Mouse (Mus musculus): ENCODE results near the gene Kazn. TPM values are rescaled to one million over a fixed set of nuclear protein-coding genes. Genes with fewer than 3 reads are reported as not detected.

Kazn gene
- polyA plus RNA-seq, 1 experiment from 2014 or later = 5.8 TPM

DNA sequence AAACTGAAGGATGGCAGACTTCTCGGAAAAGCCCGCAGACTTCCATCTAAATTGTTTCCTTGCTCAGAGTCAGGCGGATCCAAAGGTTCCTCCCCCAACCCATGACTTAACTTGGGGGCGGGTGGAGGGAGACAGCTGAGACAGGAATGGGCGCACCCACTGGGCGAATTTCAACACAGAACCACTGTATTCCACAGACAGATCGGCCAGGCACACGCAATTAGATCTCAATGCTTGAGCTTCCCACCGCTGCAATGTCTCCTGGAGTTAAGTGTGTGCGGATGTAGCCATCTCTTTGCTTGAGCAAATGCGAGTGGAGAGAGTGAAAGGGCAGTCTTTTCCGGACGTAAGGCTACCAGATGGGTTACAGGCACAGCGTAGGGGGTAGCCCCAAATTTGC lies 1.2 kb downstream of the Kazn start:
- Histone ChIP-seq H3K4me3 (ENCODE audit: low read depth, low read length) (peak overlapping the region; percentile 77), H3K9me3 (replicated peaks; ENCODE audit: control insufficient read depth, low read length) (no peaks in the 10 kb centered on the region), H3K27me3 (ENCODE audit: control insufficient read depth, insufficient read depth, low read length) (no peaks in the 10 kb centered on the region), H3K4me1 (ENCODE audit: control insufficient read depth, insufficient read depth, low read length) (peaks cover 12% of the 10 kb centered on the region), H3K4me2 (peak overlapping the region; percentile 94), H3K36me3 (ENCODE audit: control insufficient read depth, insufficient read depth, low read length) (no peaks in the 10 kb centered on the region), H3K27ac (ENCODE audit: low read depth, low read length) (0 out of 2 replicates have a peak overlapping the region, but pooled peaks have one; percentile 65), H3K9ac (ENCODE audit: low read depth, low read length) (peak overlapping the region; percentile 82)
- WGBS (ENCODE audit: insufficient replicate concordance) = 11% methylated on average over 14 of the region's 14 CpGs
- no peak for ATAC-seq (replicated peaks; ENCODE audit: insufficient number of reproducible peaks, low FRiP score, low TSS enrichment)

DNA sequence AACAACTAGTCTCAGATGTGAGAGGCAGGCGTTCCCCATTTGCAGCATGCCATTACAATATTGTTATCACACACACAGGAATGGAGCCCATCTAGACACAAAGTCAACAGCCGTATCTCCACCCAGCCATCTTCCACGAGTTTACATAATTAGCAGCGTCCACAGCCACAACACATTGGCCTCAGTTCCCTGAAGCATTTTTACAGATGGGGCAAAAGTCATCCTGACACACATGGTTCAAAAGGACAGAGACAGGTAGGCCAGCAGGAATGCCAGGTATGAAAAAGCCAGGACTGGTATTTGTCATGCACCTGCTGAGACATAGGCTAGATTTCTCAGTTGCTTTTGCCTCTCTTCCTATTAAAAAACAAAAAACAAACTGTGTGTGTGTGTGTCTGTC lies 2.5 kb downstream of the Kazn start:
- Histone ChIP-seq H3K4me2 (no peak overlapping the region), H3K4me1 (ENCODE audit: control insufficient read depth, insufficient read depth, low read length) (peaks cover 12% of the 10 kb centered on the region)

GRCm38 (mm10) chr4:142235426-142235825 lies 3.8 kb downstream of the Kazn start:
- no peak overlapping the region for H3K4me2 ChIP-seq
- H3K27me3 ChIP-seq (ENCODE audit: control insufficient read depth, insufficient read depth, low read length) = no peaks in the 10 kb centered on the region
- H3K4me1 ChIP-seq (ENCODE audit: control insufficient read depth, insufficient read depth, low read length) = peaks cover 12% of the 10 kb centered on the region
- H3K4me3 ChIP-seq (ENCODE audit: low read depth, low read length) = no peak overlapping the region
- H3K9ac ChIP-seq (ENCODE audit: low read depth, low read length) = no peak overlapping the region
- H3K27ac ChIP-seq (ENCODE audit: low read depth, low read length) = no peak overlapping the region
- no peaks in the 10 kb centered on the region for H3K36me3 ChIP-seq (ENCODE audit: control insufficient read depth, insufficient read depth, low read length)
- 85% methylated on average over 11 of the region's 11 CpGs for WGBS (ENCODE audit: insufficient replicate concordance)
- H3K9me3 ChIP-seq (replicated peaks; ENCODE audit: control insufficient read depth, low read length) = no peaks in the 10 kb centered on the region
- ATAC-seq (replicated peaks; ENCODE audit: insufficient number of reproducible peaks, low FRiP score, low TSS enrichment) = no peak

More for the DNA sequence above, 2.5 kb downstream of the Kazn start:
- H3K4me3 ChIP-seq (ENCODE audit: low read depth, low read length) = no peak overlapping the region
- H3K36me3 ChIP-seq (ENCODE audit: control insufficient read depth, insufficient read depth, low read length) = no peaks in the 10 kb centered on the region
- H3K27me3 ChIP-seq (ENCODE audit: control insufficient read depth, insufficient read depth, low read length) = no peaks in the 10 kb centered on the region
- no peak for ATAC-seq (replicated peaks; ENCODE audit: insufficient number of reproducible peaks, low FRiP score, low TSS enrichment)
- H3K27ac ChIP-seq (ENCODE audit: low read depth, low read length) = no peak overlapping the region
- no peak overlapping the region for H3K9ac ChIP-seq (ENCODE audit: low read depth, low read length)
- H3K9me3 ChIP-seq (replicated peaks; ENCODE audit: control insufficient read depth, low read length) = no peaks in the 10 kb centered on the region
- 83% methylated on average over 4 of the region's 4 CpGs for WGBS (ENCODE audit: insufficient replicate concordance)

DNA sequence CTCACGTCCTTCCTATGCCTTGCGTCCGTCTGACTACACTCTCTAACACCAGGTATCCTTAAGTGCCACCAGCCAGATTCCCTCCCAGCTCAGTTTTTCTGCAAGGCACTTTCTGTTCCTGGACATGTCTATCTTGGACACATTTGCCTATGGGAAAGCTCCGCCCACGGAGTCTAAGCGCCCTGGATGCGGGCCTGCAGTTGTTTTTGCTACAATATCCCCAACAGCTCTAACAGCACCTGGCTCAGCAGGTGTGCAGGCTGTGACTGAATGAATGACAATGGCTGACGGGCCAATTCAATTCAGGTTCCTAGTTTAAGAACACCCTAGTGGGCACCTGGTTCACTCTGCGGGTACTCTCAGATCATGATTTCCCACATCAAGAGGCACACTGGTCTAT lies 4.4 kb downstream of the Kazn start:
- Histone ChIP-seq H3K27me3 (ENCODE audit: control insufficient read depth, insufficient read depth, low read length) (no peaks in the 10 kb centered on the region), H3K4me2 (no peak overlapping the region), H3K4me1 (ENCODE audit: control insufficient read depth, insufficient read depth, low read length) (peaks cover 13% of the 10 kb centered on the region), H3K9me3 (replicated peaks; ENCODE audit: control insufficient read depth, low read length) (no peaks in the 10 kb centered on the region), H3K9ac (ENCODE audit: low read depth, low read length) (no peak overlapping the region), H3K4me3 (ENCODE audit: low read depth, low read length) (no peak overlapping the region), H3K36me3 (ENCODE audit: control insufficient read depth, insufficient read depth, low read length) (no peaks in the 10 kb centered on the region), H3K27ac (ENCODE audit: low read depth, low read length) (no peak overlapping the region)
- WGBS (ENCODE audit: insufficient replicate concordance) = 74% methylated on average over 9 of the region's 9 CpGs
- no peak for ATAC-seq (replicated peaks; ENCODE audit: insufficient number of reproducible peaks, low FRiP score, low TSS enrichment)

GRCm38 (mm10) chr4:142228821-142229575 lies 10.2 kb downstream of the Kazn start:
- no peak overlapping the region for H3K4me3 ChIP-seq (ENCODE audit: low read depth, low read length)
- 25% methylated on average over 13 of the region's 13 CpGs for WGBS (ENCODE audit: insufficient replicate concordance)
- H3K27me3 ChIP-seq (ENCODE audit: control insufficient read depth, insufficient read depth, low read length) = no peaks in the 10 kb centered on the region
- no peaks in the 10 kb centered on the region for H3K9me3 ChIP-seq (replicated peaks; ENCODE audit: control insufficient read depth, low read length)
- H3K4me2 ChIP-seq = peak overlapping the region; percentile 45
- H3K4me1 ChIP-seq (ENCODE audit: control insufficient read depth, insufficient read depth, low read length) = peaks cover 39% of the 10 kb centered on the region
- 0 out of 2 replicates have a peak overlapping the region, but pooled peaks have one; percentile 43 for H3K9ac ChIP-seq (ENCODE audit: low read depth, low read length)
- H3K36me3 ChIP-seq (ENCODE audit: control insufficient read depth, insufficient read depth, low read length) = no peaks in the 10 kb centered on the region
- ATAC-seq (replicated peaks; ENCODE audit: insufficient number of reproducible peaks, low FRiP score, low TSS enrichment) = no peak
- H3K27ac ChIP-seq (ENCODE audit: low read depth, low read length) = peak overlapping the region; percentile 73

- Histone ChIP-seq H3K4me3 (ENCODE audit: low read depth, low read length) (no peak overlapping the region), H3K27ac (ENCODE audit: low read depth, low read length) (peak overlapping the region; percentile 57; the same call in 1 of the 2 replicates), H3K36me3 (ENCODE audit: control insufficient read depth, insufficient read depth, low read length) (no peaks in the 10 kb centered on the region), H3K4me2 (no peak overlapping the region), H3K9me3 (replicated peaks; ENCODE audit: control insufficient read depth, low read length) (no peaks in the 10 kb centered on the region), H3K27me3 (ENCODE audit: control insufficient read depth, insufficient read depth, low read length) (no peaks in the 10 kb centered on the region), H3K9ac (ENCODE audit: low read depth, low read length) (peak overlapping the region; percentile 23; the same call in 1 of the 2 replicates), H3K4me1 (ENCODE audit: control insufficient read depth, insufficient read depth, low read length) (peaks cover 65% of the 10 kb centered on the region)
- no peak for ATAC-seq (replicated peaks; ENCODE audit: insufficient number of reproducible peaks, low FRiP score, low TSS enrichment)
- WGBS (ENCODE audit: insufficient replicate concordance) = 46% methylated on average over 9 of the region's 9 CpGs
Observed at GRCm38 (mm10) chr4:142223898-142224645, 15.1 kb downstream of the Kazn start.

DNA sequence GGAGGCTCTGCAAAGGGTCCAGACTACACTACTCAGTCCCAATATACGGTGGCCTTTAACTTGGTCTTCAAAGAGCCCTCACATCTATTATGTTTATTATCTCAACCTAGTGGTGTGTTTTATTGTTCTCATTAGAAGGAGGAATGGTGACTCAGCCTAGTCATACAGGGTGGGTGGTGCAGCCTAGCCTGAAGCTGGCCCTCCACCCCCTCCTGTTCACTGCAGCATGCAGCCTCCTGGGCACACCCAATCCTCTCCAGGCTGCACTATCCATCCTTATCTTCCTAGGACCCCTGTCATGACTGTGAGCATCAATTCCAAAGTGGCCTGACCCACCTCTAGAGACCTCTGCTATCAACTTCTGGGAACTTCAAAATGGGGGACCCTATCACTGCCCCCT lies 16.8 kb downstream of the Kazn start:
- Histone ChIP-seq H3K4me1 (ENCODE audit: control insufficient read depth, insufficient read depth, low read length) (peaks cover 56% of the 10 kb centered on the region), H3K4me2 (no peak overlapping the region), H3K36me3 (ENCODE audit: control insufficient read depth, insufficient read depth, low read length) (no peaks in the 10 kb centered on the region), H3K9ac (ENCODE audit: low read depth, low read length) (no peak overlapping the region), H3K27ac (ENCODE audit: low read depth, low read length) (peak overlapping the region; percentile 36; the same call in 1 of the 2 replicates), H3K27me3 (ENCODE audit: control insufficient read depth, insufficient read depth, low read length) (no peaks in the 10 kb centered on the region), H3K4me3 (ENCODE audit: low read depth, low read length) (no peak overlapping the region), H3K9me3 (replicated peaks; ENCODE audit: control insufficient read depth, low read length) (no peaks in the 10 kb centered on the region)
- WGBS (ENCODE audit: insufficient replicate concordance) = 59% methylated on average over 1 of the region's 1 CpGs
- ATAC-seq (replicated peaks; ENCODE audit: insufficient number of reproducible peaks, low FRiP score, low TSS enrichment) = no peak

GRCm38 (mm10) chr4:142221757-142222072 lies 17.5 kb downstream of the Kazn start:
- WGBS (ENCODE audit: insufficient replicate concordance) = 34% methylated on average over 5 of the region's 5 CpGs
- Histone ChIP-seq H3K27me3 (ENCODE audit: control insufficient read depth, insufficient read depth, low read length) (no peaks in the 10 kb centered on the region), H3K36me3 (ENCODE audit: control insufficient read depth, insufficient read depth, low read length) (no peaks in the 10 kb centered on the region), H3K9me3 (replicated peaks; ENCODE audit: control insufficient read depth, low read length) (no peaks in the 10 kb centered on the region), H3K4me3 (ENCODE audit: low read depth, low read length) (no peak overlapping the region), H3K4me2 (no peak overlapping the region), H3K4me1 (ENCODE audit: control insufficient read depth, insufficient read depth, low read length) (peaks cover 56% of the 10 kb centered on the region), H3K9ac (ENCODE audit: low read depth, low read length) (no peak overlapping the region), H3K27ac (ENCODE audit: low read depth, low read length) (peak overlapping the region; percentile 54)
- no peak for ATAC-seq (replicated peaks; ENCODE audit: insufficient number of reproducible peaks, low FRiP score, low TSS enrichment)
